Mouse (Mus musculus) hematopoietic multipotent progenitor cell, adult 10-12 weeks (in vitro differentiated cells): ENCODE measurements around the gene Zbed6. TPM values are rescaled to one million over a fixed set of nuclear protein-coding genes. Genes with fewer than 3 reads are reported as not detected.

Experiments used
- polyA plus RNA-seq: library from polyadenylated mRNA; stranded (reverse); fragments of >175 nt; gene quantifications from 2 replicates; pipeline ENCODE4 v1.2.3, GENCODE M21; 2012; ENCODE audit warnings: low replicate concordance

Gene Zbed6
- polyA plus RNA-seq: not detected in 2 replicates

DNA sequence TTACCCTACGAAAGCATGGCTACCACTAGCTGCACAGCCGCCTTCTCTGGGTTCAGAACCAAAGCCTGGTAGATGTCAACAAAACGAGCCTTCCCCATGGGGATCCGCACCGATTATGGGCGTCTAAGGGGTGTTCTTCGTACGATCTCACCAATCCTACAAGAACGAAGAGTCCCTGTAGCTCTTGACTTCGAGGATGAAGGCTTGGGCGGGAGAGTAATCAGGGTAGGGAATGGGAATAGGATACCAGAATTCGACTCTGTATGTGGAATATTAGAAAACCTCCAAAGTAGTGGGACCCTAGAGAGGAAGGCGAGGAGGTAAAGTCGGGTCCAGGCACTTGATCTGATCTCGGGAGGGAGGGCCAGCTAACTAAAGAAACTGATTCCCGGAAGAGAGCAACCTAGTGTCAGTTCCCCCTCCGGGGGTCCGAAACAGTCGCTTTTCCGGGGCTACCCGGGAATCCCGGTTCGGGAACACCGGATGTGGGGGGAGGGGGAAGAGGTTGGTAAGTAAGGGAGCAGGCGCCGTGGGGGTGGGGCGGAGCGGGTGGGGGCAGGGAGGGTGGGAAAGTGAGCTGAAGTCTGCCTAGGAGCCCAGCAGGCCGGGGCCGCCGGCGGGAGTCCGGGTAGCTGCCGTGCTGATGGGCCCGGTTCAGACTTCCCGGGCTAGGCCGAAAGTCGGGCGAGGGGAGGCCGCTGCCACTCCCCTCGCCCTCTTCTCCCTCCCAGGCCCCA is at the start of gene Zbed6:
Zbed6 (minus strand) TSS at position 420 of the 737 bp plus-strand sequence.

DNA sequence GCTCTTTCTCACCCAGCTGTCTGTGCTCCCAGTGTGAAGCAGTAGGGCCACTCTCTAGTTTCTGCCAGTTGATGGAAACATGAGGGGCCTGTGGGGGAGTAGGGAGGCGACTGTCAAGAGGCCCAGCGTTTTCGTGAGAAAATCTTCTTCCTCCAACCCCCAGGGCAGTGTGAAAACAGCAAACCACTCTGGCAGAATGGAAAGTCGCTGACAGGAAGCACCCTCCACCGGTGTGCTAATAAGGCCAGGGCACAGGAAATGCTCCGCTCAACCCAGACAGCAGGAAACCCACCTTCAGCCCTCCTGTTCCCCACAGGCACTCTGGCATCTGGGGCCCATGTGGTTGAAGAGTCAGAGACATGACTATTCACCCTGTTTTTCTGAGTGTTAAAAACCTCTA is 29.2 kb upstream of the Zbed6 start, which contains the start of gene Lax1:
Lax1 (minus strand) TSS at position 212 of the 400 bp plus-strand sequence.

GRCm38 (mm10) chr1:133661203-133661933 is 683 bp upstream of the Zbed6 start, which contains the start of gene Gm38394:
Gene Gm38394, minus strand, starts transcription at chr1:133661318.

GRCm38 (mm10) chr1:133609771-133610502 is 50.7 kb downstream of the Zbed6 start, which contains the start of gene Snrpe:
Gene Snrpe, minus strand, starts transcription at chr1:133610291.

Other genes starting within 250 kb of the Zbed6 start
- gene Sox13, start 236.5 kb downstream of the Zbed6 start, polyA plus RNA-seq: 1.6 and 2.4 TPM in 2 replicates
- gene Snrpe, start 50.6 kb downstream of the Zbed6 start, polyA plus RNA-seq: 12.1 and 13.7 TPM in 2 replicates
- gene Gm38394, start 433 bp upstream of the Zbed6 start, polyA plus RNA-seq: 4.9 and 9.8 TPM in 2 replicates
- gene Lax1, start 29.2 kb upstream of the Zbed6 start, polyA plus RNA-seq: 17.0 and 17.9 TPM in 2 replicates
- gene Atp2b4, start 140.2 kb upstream of the Zbed6 start, polyA plus RNA-seq: 18.8 and 27.3 TPM in 2 replicates
- gene Optc, start 247.1 kb upstream of the Zbed6 start, polyA plus RNA-seq: not detected in 2 replicates